Mouse (Mus musculus) heart, postnatal 10 days (tissue): ENCODE results near the gene Gtf3c5. TPM values are rescaled to one million over a fixed set of nuclear protein-coding genes. Genes with fewer than 3 reads are reported as not detected.

Experiments
- DNase-seq, 2 experiments: peaks; one replicate each; pipeline ENCODE4 v3.0.0; 2021
- intact Hi-C: fragments of 180-260 bp; cut with DNase I; formaldehyde crosslinking; loops from one replicate; pipeline ENCODE4 v1.15.1; 2025
- total RNA-seq, 2 experiments: library from RNA; stranded (reverse); gene quantifications; 2 replicates each; pipeline ENCODE4 v1.2.3; 2021

Gene Gtf3c5
- total RNA-seq: 10 to 100 TPM; 14.1 to 15.4 TPM

DNA sequence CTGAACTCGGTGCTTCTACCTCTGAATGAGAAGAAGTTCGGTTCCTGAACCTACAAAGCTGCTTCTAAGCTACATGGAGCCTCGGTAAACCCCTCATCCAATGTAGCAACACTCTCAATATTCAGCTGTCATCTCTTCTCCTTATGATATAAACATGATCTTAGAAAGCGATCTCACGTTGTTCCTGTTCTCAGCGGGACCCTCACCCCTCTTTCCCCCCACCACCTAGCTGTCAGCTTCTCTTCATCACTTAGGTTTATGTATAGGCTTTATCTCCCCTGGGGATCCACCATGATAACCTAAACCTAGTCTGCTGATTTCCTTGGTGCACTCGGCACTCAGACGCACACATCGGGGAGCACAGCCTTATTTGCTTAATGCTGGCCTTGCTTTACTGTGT lies at the start of gene Gtf3c5:
Gene Gtf3c5 (minus strand): TSS at position 101 of the 400 bp plus-strand sequence.
- no peak for DNase-seq
- intact Hi-C loops: no loop called here

DNA sequence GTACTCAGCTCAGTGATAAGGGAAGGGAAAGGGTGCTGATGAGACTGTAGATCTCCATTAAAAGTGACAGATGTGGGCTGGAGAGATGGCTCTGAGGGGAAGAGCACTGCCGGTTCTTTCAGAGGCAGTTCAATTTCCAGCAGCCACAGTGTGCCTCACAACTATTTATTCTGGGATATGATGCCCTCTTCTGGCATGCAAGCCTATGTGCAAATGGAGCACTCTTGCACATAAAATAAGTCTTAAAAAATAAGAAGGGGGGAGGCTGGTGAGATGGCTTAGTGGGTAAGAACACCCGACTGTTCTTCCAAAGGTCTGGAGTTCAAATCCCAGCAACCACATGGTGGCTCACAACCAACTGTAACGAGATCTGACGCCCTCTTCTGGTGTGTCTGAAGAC lies 49.6 kb upstream of the Gtf3c5 start:
- intact Hi-C loops: no loop called here
- no peak for DNase-seq

DNA sequence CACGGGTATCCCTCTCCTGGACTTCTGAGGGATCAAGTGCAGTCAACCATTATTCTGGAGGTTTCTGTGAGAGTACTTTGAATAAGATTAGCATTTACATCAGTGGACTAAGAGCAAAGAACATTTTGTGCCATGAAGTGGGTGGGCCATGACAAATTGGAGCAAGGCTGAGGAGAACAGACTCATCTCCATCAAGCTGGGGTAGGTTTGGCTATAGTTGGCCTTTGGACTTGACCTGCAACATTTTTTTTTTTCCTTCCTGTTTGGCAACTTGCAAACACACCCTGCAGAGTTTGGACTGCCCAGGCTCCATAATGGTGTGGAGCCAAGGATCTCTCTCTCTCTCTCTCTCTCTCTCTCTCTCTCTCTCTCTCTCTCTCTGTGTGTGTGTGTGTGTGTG lies 49.1 kb upstream of the Gtf3c5 start:
- DNase-seq: no peak
- intact Hi-C loops: no loop called here

DNA sequence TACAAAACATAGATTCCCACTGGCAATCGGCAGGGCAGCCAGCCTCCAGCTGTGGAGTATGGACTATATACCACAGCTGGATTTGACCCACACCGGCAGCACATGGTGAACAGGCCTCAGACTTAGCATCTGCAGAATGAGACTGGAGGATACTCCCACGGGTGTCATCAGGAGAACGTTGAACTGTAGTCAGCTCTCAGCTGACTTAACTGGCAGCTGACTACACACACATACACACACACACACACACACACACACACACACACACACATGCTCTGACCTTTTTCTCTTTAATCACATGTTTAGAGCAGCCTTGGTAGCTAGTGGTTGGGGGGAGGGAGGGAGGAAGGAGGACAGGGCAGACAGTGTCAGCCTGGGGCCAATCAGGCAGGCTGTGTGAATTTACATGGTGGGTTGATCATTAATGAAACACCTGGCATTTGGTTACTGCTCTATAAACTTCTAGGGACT lies 46.4 kb upstream of the Gtf3c5 start:
- no peak for DNase-seq
- intact Hi-C loops: no loop called here

DNA sequence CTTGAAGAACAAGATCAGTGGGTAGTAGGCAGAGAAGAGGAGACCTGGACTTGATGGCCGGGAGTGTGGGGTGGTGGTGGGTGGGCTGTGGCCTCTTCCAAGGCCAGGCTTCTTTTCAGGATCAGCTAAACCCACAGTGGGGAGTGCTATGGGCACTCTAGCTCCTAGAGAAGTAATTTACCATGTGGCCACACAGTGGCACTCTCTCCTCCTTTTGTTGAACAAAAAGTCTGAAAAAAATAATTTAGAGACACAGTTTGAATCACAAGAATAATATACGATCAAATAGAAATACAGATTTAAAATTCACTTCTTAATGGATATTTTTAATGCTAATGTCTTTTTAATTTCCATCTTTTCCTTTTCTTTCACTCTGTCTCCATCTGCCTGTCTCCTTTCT lies 44.5 kb upstream of the Gtf3c5 start:
- DNase-seq: no peak
- intact Hi-C loops: no loop called here

- no peak for DNase-seq
- intact Hi-C loops: no loop called here
Observed at GRCm38 (mm10) chr2:28626038-28626437, 42.5 kb upstream of the Gtf3c5 start.

GRCm38 (mm10) chr2:28624870-28625269 lies 41.3 kb upstream of the Gtf3c5 start:
- DNase-seq: no peak
- intact Hi-C loops: no loop called here

DNA sequence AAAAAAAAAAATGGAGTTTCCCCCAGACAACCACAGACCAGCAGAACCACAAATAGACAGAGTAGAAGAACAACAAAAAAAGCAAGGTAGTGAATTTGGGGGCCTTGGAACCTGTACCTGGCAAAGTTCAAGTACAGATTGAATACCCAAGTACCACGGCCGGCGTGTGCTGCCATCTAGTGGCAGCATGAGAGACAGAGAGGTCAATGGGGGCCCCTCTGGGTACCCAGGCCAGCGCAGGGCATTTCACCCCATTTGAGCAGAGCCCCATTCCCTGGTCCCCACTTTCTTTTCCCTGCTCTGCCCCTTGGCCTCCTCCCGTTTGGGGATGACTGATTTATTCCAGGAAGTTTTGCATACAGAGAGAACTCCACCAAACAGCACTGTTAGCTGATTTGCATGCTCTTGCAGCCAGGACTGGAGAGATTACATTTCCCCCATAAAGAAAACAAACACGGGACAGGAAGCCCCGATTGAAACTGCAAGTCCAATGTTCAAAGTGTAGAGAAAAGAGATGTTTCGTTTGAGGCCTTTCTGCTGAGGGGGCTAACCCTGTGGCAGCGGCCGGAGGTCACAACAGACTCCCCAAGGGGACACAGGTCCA lies 39.1 kb upstream of the Gtf3c5 start:
- intact Hi-C loops: loop anchor here (1.0 kb wide), 1 partner anchor 29 kb away; no protein-coding TSS in a partner anchor

DNA sequence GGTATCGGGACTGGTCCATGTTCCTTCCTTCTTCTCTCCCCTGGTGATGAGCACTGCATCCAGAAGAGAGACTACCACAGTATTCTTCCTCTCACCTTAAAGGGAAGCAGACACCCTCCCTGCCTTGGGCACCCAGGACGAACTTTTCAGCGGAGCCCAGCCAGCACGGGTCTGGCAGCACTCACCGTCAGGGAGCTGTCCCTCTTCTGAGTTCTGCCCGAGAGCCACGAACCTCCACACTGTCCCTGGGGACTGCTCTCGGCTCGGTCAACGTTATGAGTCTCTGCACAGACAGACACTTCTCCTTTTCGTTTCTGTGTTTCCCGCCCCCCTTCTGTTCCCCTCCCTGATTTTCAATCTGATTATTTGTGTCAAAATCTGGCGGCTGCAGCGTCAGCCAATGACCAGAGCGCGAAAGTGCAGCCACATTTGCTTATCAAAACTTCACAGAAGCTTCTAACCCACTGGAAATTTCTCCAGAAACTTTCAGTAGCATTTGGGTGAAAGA lies 38.2 kb upstream of the Gtf3c5 start, which contains the start of gene Gfi1b:
Gene Gfi1b (minus strand): TSS at position 319 of the 508 bp plus-strand sequence.
- intact Hi-C loops: loop anchor here (1.0 kb wide), 1 partner anchor 28 kb away; no protein-coding TSS in a partner anchor
- peak; percentile 14 to 36 for DNase-seq

More for the DNA sequence above, 39.1 kb upstream of the Gtf3c5 start:
- peak; percentile 36 to 63 for DNase-seq

- intact Hi-C loops: no loop called here
- no peak for DNase-seq
Observed at GRCm38 (mm10) chr2:28621111-28621510, 37.6 kb upstream of the Gtf3c5 start.

DNA sequence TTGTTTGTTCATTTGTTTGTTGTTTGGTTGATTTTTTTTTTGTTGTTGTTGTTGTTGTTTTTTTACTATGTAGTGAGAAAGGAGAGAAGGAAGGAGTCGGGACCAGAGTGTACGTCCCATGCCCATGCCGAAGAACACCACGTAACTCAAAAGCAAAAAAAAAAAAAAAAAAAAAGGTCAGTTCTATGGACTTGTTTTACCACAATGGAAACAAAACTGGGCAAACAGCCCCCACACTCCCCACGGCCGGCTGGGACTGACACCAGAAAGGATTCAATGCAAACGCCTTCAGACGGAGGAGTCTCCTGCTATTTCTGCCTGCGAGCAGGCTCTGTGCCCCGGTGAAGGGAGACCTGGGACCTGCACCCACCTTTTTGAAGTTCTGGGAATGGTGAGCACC lies 37.0 kb upstream of the Gtf3c5 start:
- intact Hi-C loops: no loop called here
- DNase-seq: no peak

GRCm38 (mm10) chr2:28619369-28619768 lies 35.8 kb upstream of the Gtf3c5 start:
- intact Hi-C loops: no loop called here
- no peak for DNase-seq

DNA sequence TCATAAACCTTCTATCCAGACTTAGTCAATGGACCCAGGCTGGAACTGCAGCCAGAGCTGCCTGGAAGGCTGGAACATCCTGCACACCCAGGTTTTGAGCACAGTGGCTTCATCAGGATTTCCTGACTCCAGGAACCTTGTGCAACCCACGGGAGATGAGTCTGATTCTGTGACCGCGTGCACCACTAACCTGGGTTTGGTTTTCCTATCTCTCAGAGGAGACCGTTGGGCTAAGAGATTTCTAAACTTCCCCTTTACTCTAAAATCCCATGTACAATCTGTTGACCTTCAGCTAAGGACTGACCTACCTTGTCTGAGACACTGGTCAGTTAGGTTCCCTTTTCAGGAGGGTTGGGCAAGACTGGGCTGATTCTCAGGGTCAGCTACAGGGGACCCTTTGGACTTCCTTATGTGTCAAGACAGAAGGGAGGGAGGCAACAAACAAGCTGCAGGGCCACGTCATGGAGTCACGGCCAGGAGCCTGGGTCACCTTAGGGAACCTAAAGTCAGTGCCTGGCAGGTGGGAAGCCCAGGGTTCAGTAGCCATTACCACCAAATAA lies 35.3 kb upstream of the Gtf3c5 start:
- intact Hi-C loops: no loop called here
- no peak for DNase-seq

DNA sequence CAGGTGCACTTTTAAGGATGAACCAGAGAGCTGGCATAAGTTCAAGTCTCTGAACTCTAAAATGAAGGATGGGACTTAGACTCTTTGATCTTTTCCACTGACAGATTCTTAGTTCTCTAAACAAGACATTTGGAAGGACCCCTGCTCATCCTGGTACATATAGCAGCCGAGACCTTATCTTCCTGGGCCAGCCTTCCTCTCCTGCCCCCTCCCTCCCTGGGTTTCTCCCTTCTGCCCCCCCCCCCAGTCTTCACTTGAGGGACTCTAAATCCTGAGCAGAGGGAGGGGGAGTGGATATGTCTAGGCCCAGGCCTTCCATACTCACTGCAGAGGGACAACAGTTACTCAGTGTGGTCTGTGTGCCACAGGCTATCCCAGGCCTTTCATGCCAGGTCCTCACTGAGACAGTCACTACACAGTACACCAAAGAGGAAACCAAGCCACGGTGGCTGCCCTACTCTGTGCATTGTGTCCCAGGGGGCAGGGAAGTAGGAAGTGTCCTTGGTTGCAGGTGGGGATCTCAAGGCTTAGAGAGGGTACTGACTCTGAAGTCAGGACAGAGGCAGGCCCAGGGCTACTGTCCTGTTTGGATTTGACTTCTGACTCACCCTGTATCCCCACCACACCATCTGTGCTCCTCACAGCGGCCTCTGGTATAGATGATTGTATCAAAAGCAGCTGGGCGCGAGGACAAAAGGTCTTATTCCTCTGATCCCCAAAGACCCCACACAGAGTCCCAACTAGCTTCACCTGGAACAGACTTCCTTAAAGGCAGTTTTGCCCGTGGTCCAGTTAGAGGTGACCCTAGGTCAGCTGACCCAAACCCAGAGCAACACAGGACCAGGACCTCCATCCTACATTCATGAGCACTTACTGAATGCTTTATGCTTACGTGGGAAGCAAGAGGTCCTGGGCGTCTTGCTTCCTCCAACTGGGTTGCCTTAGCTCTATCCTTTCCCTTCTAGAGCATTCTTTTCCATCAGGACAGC lies 34.2 kb upstream of the Gtf3c5 start:
- DNase-seq: no peak
- intact Hi-C loops: no loop called here

DNA sequence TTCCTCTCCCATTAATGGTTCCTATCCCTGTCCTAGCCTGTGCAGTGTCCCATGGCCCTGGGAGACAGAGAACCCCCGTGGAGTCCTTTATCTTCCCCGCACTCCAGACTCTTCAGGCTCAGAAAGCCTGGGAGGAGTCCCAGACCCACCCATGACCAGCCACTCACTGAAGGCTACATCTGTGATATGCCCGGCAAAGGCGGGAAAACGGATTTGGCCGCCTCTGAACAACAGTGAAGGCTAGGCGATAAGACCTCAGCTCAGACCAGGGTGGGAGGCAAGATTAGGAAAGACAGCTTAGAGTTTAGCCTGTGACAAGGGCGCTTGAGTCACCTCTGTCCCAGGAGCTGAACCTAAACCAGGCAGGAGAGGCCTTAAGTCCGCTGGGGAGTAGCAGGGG lies 33.3 kb upstream of the Gtf3c5 start:
- intact Hi-C loops: no loop called here
- no peak for DNase-seq

- intact Hi-C loops: no loop called here
- DNase-seq: no peak
Observed at GRCm38 (mm10) chr2:28616358-28616757, 32.8 kb upstream of the Gtf3c5 start.

DNA sequence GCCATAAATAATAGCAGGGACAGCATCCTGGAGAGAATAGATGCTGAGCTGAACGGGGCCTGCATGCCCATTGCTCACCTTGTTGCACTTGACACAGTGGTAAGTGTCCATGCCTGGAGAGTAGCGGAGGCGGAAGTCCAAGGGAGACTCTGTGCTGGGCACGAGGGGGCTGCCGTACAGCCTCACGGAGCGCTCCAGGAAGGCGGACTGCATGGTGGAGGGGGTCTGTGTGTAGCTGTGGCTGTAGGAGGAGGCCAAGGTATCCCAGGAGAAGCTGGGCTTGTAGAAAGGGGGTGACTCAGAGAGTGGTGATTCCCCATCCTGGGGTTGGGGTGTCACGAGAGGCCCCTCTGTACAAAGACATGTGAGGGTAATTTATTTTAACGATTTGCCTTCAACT lies 30.0 kb upstream of the Gtf3c5 start:
- intact Hi-C loops: no loop called here
- no peak for DNase-seq

DNA sequence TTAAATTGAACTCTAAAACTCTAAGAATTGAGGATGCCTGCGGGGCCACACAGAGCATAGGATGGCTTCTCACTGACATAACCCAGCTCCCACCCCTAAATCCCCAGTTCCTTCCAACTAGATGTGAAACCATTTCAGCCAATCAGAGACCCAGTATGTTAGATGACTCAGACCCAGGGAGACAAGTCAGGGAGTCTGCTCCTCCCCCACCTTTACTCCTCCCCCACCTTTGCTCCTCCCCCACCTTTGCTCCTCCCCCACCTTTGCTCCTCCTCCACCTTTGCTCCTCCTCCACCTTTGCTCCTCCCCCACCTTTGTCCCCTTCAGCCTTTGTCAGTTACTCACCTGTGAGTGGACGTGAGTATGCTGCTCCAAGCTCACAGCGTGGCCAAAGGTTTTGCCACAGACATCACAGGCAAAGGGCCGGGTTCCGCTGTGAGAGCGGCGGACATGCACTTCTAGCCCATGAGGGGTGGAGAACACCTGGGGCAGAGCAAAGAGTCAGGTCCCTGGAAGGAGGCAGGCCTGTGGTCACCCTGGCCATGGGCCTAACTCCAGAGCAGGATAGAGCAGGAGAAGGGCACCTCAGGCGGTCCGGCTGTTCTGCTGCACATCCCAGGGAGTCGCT lies 29.0 kb upstream of the Gtf3c5 start:
- intact Hi-C loops: no loop called here
- no peak for DNase-seq

GRCm38 (mm10) chr2:28611407-28611787 lies 27.8 kb upstream of the Gtf3c5 start:
- no peak for DNase-seq
- intact Hi-C loops: no loop called here

DNA sequence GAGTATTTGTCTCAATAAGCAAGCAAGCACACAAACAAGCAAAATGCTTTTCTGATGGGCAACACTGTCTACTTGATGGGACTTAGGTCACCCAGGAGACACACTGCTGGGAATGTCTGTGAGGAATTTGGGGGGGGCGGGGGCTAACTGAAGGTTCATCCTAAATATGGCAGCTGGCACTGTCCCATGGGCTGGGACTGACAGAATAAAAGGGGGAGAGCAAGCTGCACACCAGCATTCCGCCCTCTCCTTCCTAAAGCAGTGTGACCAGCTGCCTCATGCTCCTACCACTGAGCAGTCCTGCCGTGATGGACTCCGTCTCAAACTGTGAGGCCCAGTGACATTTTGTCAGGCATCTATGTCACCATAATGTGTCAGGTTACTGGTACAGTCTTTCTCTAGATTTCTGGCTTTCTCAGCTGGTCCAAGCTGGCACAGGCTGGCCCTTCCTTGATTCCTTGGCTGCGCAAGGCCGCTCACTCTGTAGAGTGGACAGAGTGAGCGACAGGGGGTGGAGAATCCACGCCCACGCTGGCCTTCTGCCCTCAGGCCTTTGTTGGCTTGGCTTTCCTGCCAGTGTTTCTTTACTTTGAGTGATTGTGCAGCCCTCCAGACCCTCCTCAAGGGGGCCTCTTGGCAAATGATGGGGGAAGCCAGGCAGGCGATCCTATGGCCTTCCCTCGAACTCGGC lies 27.3 kb upstream of the Gtf3c5 start:
- intact Hi-C loops: no loop called here
- no peak for DNase-seq
